Mouse (Mus musculus): ENCODE measurements around the gene Fam20c.
A peak's percentile ranks its signal among the peaks of the same experiment; 100 is the strongest.

Fam20c gene

GRCm38 (mm10) chr5:138754303-138755120, at the start of gene Fam20c:
TSS of gene Fam20c (plus strand) at chr5:138754514.
- peak; percentile 92 for DNase-seq

- DNase-seq = no peak
These were observed 46.9 kb upstream of the Fam20c start for GRCm38 (mm10) chr5:138707367-138707766.

- no peak for DNase-seq
These were observed 45.7 kb upstream of the Fam20c start for GRCm38 (mm10) chr5:138708591-138708990.

- DNase-seq = no peak
These were observed 38.7 kb upstream of the Fam20c start for GRCm38 (mm10) chr5:138715561-138716095.

- DNase-seq = no peak
These were observed 33.8 kb upstream of the Fam20c start for GRCm38 (mm10) chr5:138720329-138721190.

GRCm38 (mm10) chr5:138724417-138724816, 29.9 kb upstream of the Fam20c start:
- no peak for DNase-seq

GRCm38 (mm10) chr5:138725151-138725550, 29.2 kb upstream of the Fam20c start:
- no peak for DNase-seq

GRCm38 (mm10) chr5:138730863-138731262, 23.5 kb upstream of the Fam20c start:
- DNase-seq = no peak

GRCm38 (mm10) chr5:138733317-138733899, 20.9 kb upstream of the Fam20c start:
- no peak for DNase-seq

GRCm38 (mm10) chr5:138734018-138734417, 20.3 kb upstream of the Fam20c start:
- peak; percentile 14 for DNase-seq

GRCm38 (mm10) chr5:138735201-138735757, 19.0 kb upstream of the Fam20c start:
- no peak for DNase-seq

GRCm38 (mm10) chr5:138740150-138740549, 14.2 kb upstream of the Fam20c start:
- no peak for DNase-seq

GRCm38 (mm10) chr5:138741516-138741915, 12.8 kb upstream of the Fam20c start:
- no peak for DNase-seq

- DNase-seq = no peak
These were observed 12.0 kb upstream of the Fam20c start for GRCm38 (mm10) chr5:138742281-138742680.

- no peak for DNase-seq
These were observed 10.7 kb upstream of the Fam20c start for GRCm38 (mm10) chr5:138743631-138744030.

- DNase-seq = no peak
These were observed 8.8 kb upstream of the Fam20c start for GRCm38 (mm10) chr5:138745378-138746099.

- no peak for DNase-seq
These were observed 1.0 kb upstream of the Fam20c start for GRCm38 (mm10) chr5:138753269-138753668.

GRCm38 (mm10) chr5:138753946-138754302, 390 bp upstream of the Fam20c start:
- DNase-seq = peak; percentile 21

GRCm38 (mm10) chr5:138755121-138755452, 773 bp downstream of the Fam20c start:
- DNase-seq = no peak

- peak; percentile 60 for DNase-seq
These were observed 1.4 kb downstream of the Fam20c start for GRCm38 (mm10) chr5:138755453-138756301.

Data from kidney, postnatal 14 days (tissue).